Mouse (Mus musculus): ENCODE data around the gene Mea1.
A peak's percentile ranks its signal among the peaks of the same experiment; 100 is the strongest.

Gene Mea1

GRCm38 (mm10) chr17:46673850-46674529 is 4.6 kb upstream of the Mea1 start, which contains the start of gene Rrp36:
TSS of gene Rrp36 (minus strand) at chr17:46674352.
- DNase-seq: peak; percentile 94

- DNase-seq: no peak
These were observed 3.9 kb upstream of the Mea1 start for GRCm38 (mm10) chr17:46674530-46675283.

- DNase-seq: no peak
These were observed 318 bp downstream of the Mea1 start for GRCm38 (mm10) chr17:46678911-46679310.

GRCm38 (mm10) chr17:46679843-46680759 is 1.5 kb downstream of the Mea1 start:
- peak; percentile 43 to 44 for DNase-seq

- peak; percentile 98 to 99 for DNase-seq
These were observed 2.3 kb downstream of the Mea1 start, which contains the start of gene Klhdc3 for GRCm38 (mm10) chr17:46680760-46681373. TSS of gene Klhdc3 (minus strand) at chr17:46680914.

GRCm38 (mm10) chr17:46681466-46682118 is 3.0 kb downstream of the Mea1 start:
- DNase-seq: no peak

GRCm38 (mm10) chr17:46682654-46683389 is 4.2 kb downstream of the Mea1 start:
- DNase-seq: peak in 1 of 2 experiments; percentile 28

- no peak for DNase-seq
These were observed 7.3 kb downstream of the Mea1 start for GRCm38 (mm10) chr17:46685913-46686312.

GRCm38 (mm10) chr17:46690665-46691064 is 12.1 kb downstream of the Mea1 start:
- DNase-seq: no peak

- no peak for DNase-seq
These were observed 12.8 kb downstream of the Mea1 start for GRCm38 (mm10) chr17:46691390-46691789.

GRCm38 (mm10) chr17:46694517-46695063 is 16.0 kb downstream of the Mea1 start:
- DNase-seq: no peak

GRCm38 (mm10) chr17:46698515-46698914 is 19.9 kb downstream of the Mea1 start:
- no peak for DNase-seq

GRCm38 (mm10) chr17:46699245-46699644 is 20.7 kb downstream of the Mea1 start:
- DNase-seq: no peak

GRCm38 (mm10) chr17:46699912-46700311 is 21.3 kb downstream of the Mea1 start:
- DNase-seq: no peak

GRCm38 (mm10) chr17:46701489-46701888 is 22.9 kb downstream of the Mea1 start:
- DNase-seq: no peak

GRCm38 (mm10) chr17:46702100-46702499 is 23.5 kb downstream of the Mea1 start:
- DNase-seq: no peak

GRCm38 (mm10) chr17:46702506-46702905 is 23.9 kb downstream of the Mea1 start:
- no peak for DNase-seq

- DNase-seq: peak in 1 of 2 experiments; percentile 31
These were observed 25.6 kb downstream of the Mea1 start for GRCm38 (mm10) chr17:46703971-46704886.

Data from lung, adult 18-20 months (tissue).